Mouse (Mus musculus): ENCODE results near the gene Sbds. TPM values are rescaled to one million over a fixed set of nuclear protein-coding genes. Genes with fewer than 3 reads are reported as not detected.

Gene Sbds
- polyA plus RNA-seq (2012; rRNA removed) (17.9 and 35.8 TPM in 2 replicates), polyA plus RNA-seq (2014; fragmentation: Nextera tagmentation; extraction: Ambion mirVana) (38.1 and 40.1 TPM in 2 replicates)

DNA sequence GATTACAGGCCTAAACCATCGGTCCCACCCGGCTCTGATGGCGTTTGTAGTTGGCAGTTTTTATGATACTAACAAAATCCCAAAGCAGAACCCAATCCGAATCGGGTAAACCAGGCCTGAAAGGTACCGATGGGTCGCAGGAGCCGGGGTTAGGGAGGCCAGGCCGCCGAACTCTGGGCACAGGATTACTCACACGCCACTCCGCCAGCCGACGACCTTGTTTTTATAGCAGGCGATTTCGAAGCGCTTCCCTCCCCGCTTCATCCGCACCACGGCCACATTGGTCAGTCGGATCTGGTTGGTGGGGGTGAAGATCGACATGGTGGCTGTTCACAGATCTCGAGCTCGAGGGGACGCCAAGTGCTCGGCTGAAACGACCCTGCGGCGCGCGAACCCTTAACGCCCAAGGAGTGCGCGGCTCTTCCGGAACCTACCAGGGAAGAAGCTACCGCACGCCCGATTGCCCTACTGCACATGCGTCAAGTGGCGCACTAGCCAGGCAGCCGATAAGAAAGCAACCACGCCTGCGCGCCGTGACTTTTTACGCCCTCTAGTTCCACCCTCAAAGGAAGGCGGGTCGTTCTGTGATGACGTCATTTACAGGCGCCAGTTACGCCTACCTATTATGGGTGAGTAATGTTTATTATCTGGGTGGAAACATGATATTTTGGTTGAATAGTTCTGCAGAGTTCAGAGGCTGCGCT lies at the start of gene Sbds, which contains the start of gene Tyw1:
Gene Sbds (minus strand): TSS at position 514 of the 704 bp plus-strand sequence.
Gene Tyw1 (plus strand): TSS at position 603 of the 704 bp plus-strand sequence.
- DNase-seq (ENCODE audit: low read depth in 3 of 3, low spot score in 3 of 3) (peak; percentile 99), ATAC-seq (ENCODE audit: insufficient read depth) (peak; percentile 84)
- Histone ChIP-seq H3K36me3 (replicated peaks; ENCODE audit: control insufficient read depth, insufficient read depth, low read depth) (peaks cover 36% of the 10 kb centered on the region), H3K4me2 (ENCODE audit: low read depth) (peak within 1 kb of the TSS; percentile 99), H3K4me3 (ENCODE audit: insufficient read depth in 1 of 2, low read depth in 2 of 2, low read length in 2 of 2) (peak within 1 kb of the TSS; percentile 90 to 91), H3K9me3 (ENCODE audit: control insufficient read depth, low read length) (no peaks in the 10 kb centered on the region), H3K27me3 (ENCODE audit: control insufficient read depth, insufficient read depth, low read length) (no peaks in the 10 kb centered on the region), H3K4me1 (replicated peaks; ENCODE audit: control insufficient read depth in 2 of 2, insufficient read depth in 2 of 2, low read length in 1 of 2) (peaks cover 5 to 21% of the 10 kb centered on the region in 2 experiments), H3K27ac (peak within 1 kb of the TSS; percentile 91), H3K9ac (replicated peaks) (peak within 1 kb of the TSS; percentile 93)
- WGBS (ENCODE audit: insufficient replicate concordance): under 1% methylated on average over 52 of the region's 52 CpGs
- TF ChIP-seq CTCF (IDR thresholded peaks at IDR 0.05; ENCODE audit: low read depth) (peak; percentile 34; the same call in 1 of the 2 replicates), EP300 (IDR thresholded peaks at IDR 0.05; ENCODE audit: low read depth) (no peak)

DNA sequence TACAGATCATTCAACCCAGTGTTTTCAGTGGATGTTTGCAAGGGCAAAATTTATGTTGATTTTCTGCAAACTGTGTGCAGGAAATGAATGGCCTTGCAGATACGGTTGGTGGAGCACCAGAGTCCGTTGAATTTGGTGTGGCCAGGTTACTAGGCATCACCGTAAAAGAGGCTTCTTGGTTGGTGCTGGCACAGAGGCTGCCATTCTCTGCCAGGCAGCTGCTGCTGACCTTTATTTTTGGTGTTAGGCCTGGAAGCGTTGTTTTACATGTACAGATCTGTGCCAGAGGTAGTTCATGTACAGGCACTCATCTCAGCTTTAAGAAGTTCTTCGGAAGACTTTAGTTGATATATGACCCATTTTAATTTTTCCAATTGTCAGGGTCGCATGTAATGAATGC lies 48.3 kb upstream of the Sbds start:
- ATAC-seq (ENCODE audit: insufficient read depth): no peak
- TF ChIP-seq EP300 (IDR thresholded peaks at IDR 0.05; ENCODE audit: low read depth): no peak
- TF ChIP-seq CTCF (IDR thresholded peaks at IDR 0.05; ENCODE audit: low read depth): no peak
- no peak overlapping the region for H3K4me2 ChIP-seq (ENCODE audit: low read depth)
- H3K36me3 ChIP-seq (replicated peaks; ENCODE audit: control insufficient read depth, insufficient read depth, low read depth): peaks cover 3% of the 10 kb centered on the region
- H3K9me3 ChIP-seq (ENCODE audit: control insufficient read depth, low read length): no peaks in the 10 kb centered on the region
- 78% methylated on average over 6 of the region's 6 CpGs for WGBS (ENCODE audit: insufficient replicate concordance)
- no peak overlapping the region for H3K4me3 ChIP-seq (ENCODE audit: insufficient read depth in 1 of 2, low read depth in 2 of 2, low read length in 2 of 2)
- no peak overlapping the region for H3K27ac ChIP-seq
- no peak overlapping the region for H3K9ac ChIP-seq (replicated peaks)
- H3K27me3 ChIP-seq (ENCODE audit: control insufficient read depth, insufficient read depth, low read length): no peaks in the 10 kb centered on the region
- DNase-seq (ENCODE audit: low read depth in 3 of 3, low spot score in 3 of 3): no peak
- no peaks in the 10 kb centered on the region for H3K4me1 ChIP-seq (replicated peaks; ENCODE audit: control insufficient read depth in 2 of 2, insufficient read depth in 2 of 2, low read length in 1 of 2)

DNA sequence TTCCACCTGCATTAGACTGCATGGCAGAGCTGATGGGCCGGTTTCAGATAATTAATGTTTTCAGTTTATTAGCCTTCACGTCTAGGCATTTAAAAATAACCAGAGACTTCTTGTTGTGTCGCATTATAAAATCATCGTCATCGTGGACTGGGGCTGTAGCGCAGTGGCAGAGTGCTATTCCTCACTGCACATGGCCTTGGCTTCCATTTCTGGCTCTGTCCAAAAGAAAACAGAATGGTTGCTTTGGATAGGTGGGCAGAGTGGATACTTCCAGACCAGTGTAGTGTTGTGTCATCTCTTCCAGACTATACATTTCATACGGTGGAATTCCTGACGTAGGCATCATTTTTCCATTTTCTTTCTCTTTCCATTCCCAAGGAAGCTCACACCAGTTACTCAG lies 44.2 kb upstream of the Sbds start:
- no peak for DNase-seq (ENCODE audit: low read depth in 3 of 3, low spot score in 3 of 3)
- H3K36me3 ChIP-seq (replicated peaks; ENCODE audit: control insufficient read depth, insufficient read depth, low read depth): peaks cover 6% of the 10 kb centered on the region

GRCm38 (mm10) chr5:130298831-130299460 lies 43.6 kb upstream of the Sbds start:
- Histone ChIP-seq H3K27ac (no peak overlapping the region), H3K36me3 (replicated peaks; ENCODE audit: control insufficient read depth, insufficient read depth, low read depth) (peaks cover 3% of the 10 kb centered on the region), H3K4me1 (replicated peaks; ENCODE audit: control insufficient read depth in 2 of 2, insufficient read depth in 2 of 2, low read length in 1 of 2) (no peaks in the 10 kb centered on the region), H3K27me3 (ENCODE audit: control insufficient read depth, insufficient read depth, low read length) (no peaks in the 10 kb centered on the region), H3K4me3 (ENCODE audit: insufficient read depth in 1 of 2, low read depth in 2 of 2, low read length in 2 of 2) (no peak overlapping the region), H3K9me3 (ENCODE audit: control insufficient read depth, low read length) (no peaks in the 10 kb centered on the region), H3K9ac (replicated peaks) (no peak overlapping the region), H3K4me2 (ENCODE audit: low read depth) (no peak overlapping the region)
- 82% methylated on average over 9 of the region's 9 CpGs for WGBS (ENCODE audit: insufficient replicate concordance)
- ATAC-seq (ENCODE audit: insufficient read depth): no peak
- TF ChIP-seq CTCF (IDR thresholded peaks at IDR 0.05; ENCODE audit: low read depth) (no peak), EP300 (IDR thresholded peaks at IDR 0.05; ENCODE audit: low read depth) (no peak)
- no peak for DNase-seq (ENCODE audit: low read depth in 3 of 3, low spot score in 3 of 3)

More for the DNA sequence above, 44.2 kb upstream of the Sbds start:
- H3K27me3 ChIP-seq (ENCODE audit: control insufficient read depth, insufficient read depth, low read length): no peaks in the 10 kb centered on the region
- ATAC-seq (ENCODE audit: insufficient read depth): no peak
- no peak overlapping the region for H3K9ac ChIP-seq (replicated peaks)
- no peak overlapping the region for H3K27ac ChIP-seq
- no peak overlapping the region for H3K4me2 ChIP-seq (ENCODE audit: low read depth)
- H3K9me3 ChIP-seq (ENCODE audit: control insufficient read depth, low read length): no peaks in the 10 kb centered on the region
- H3K4me1 ChIP-seq (replicated peaks; ENCODE audit: control insufficient read depth in 2 of 2, insufficient read depth in 2 of 2, low read length in 1 of 2): no peaks in the 10 kb centered on the region
- no peak overlapping the region for H3K4me3 ChIP-seq (ENCODE audit: insufficient read depth in 1 of 2, low read depth in 2 of 2, low read length in 2 of 2)
- TF ChIP-seq EP300 (IDR thresholded peaks at IDR 0.05; ENCODE audit: low read depth): no peak
- TF ChIP-seq CTCF (IDR thresholded peaks at IDR 0.05; ENCODE audit: low read depth): no peak
- WGBS (ENCODE audit: insufficient replicate concordance): 86% methylated on average over 8 of the region's 8 CpGs

- Histone ChIP-seq H3K27ac (no peak overlapping the region), H3K9ac (replicated peaks) (no peak overlapping the region), H3K4me2 (ENCODE audit: low read depth) (no peak overlapping the region), H3K4me1 (replicated peaks; ENCODE audit: control insufficient read depth in 2 of 2, insufficient read depth in 2 of 2, low read length in 1 of 2) (no peaks in the 10 kb centered on the region), H3K4me3 (ENCODE audit: insufficient read depth in 1 of 2, low read depth in 2 of 2, low read length in 2 of 2) (no peak overlapping the region), H3K36me3 (replicated peaks; ENCODE audit: control insufficient read depth, insufficient read depth, low read depth) (peaks cover 3% of the 10 kb centered on the region), H3K27me3 (ENCODE audit: control insufficient read depth, insufficient read depth, low read length) (no peaks in the 10 kb centered on the region), H3K9me3 (ENCODE audit: control insufficient read depth, low read length) (no peaks in the 10 kb centered on the region)
- peak; percentile 47 for TF ChIP-seq CTCF (IDR thresholded peaks at IDR 0.05; ENCODE audit: low read depth)
- no peak for TF ChIP-seq EP300 (IDR thresholded peaks at IDR 0.05; ENCODE audit: low read depth)
- 67% methylated on average over 5 of the region's 5 CpGs for WGBS (ENCODE audit: insufficient replicate concordance)
- no peak for ATAC-seq (ENCODE audit: insufficient read depth)
- DNase-seq (ENCODE audit: low read depth in 3 of 3, low spot score in 3 of 3): no peak
Measured at GRCm38 (mm10) chr5:130296071-130296470, 40.7 kb upstream of the Sbds start.
